Mouse (Mus musculus) G1E (cell line): ENCODE results near the gene Adora1. TPM values are rescaled to one million over a fixed set of nuclear protein-coding genes. Genes with fewer than 3 reads are reported as not detected.

ENCODE experiments used
- ATAC-seq: 2 replicates; pipeline ENCODE4 v1.8.0; 2016; ENCODE audit warnings: mild to moderate bottlenecking; ENCODE audit not compliant: insufficient number of reproducible peaks, poor library complexity, low FRiP score, severe bottlenecking; ENCODE audit errors: extremely low read depth
- DNase-seq: peaks from one replicate; pipeline ENCODE4 v3.0.0; 2012; ENCODE audit warnings: low spot score
- H3K27me3 ChIP-seq: 2 replicates; pipeline ENCODE4 v1.6.1; 2012; ENCODE audit warnings: mild to moderate bottlenecking, low read length, inconsistent platforms; ENCODE audit not compliant: insufficient read depth
- H3K36me3 ChIP-seq: replicated peaks from 2 replicates; pipeline ENCODE3; 2012; ENCODE audit warnings: mild to moderate bottlenecking, inconsistent platforms
- H3K4me1 ChIP-seq: 2 replicates; pipeline ENCODE4 v1.6.1; 2012; ENCODE audit warnings: low read depth, low read length, inconsistent platforms, mixed read lengths; ENCODE audit not compliant: insufficient read depth
- H3K4me3 ChIP-seq: 2 replicates; pipeline ENCODE4 v1.5.1; 2012; ENCODE audit warnings: low read depth, mild to moderate bottlenecking, inconsistent platforms, low read length, moderate library complexity, mixed read lengths
- H3K9me3 ChIP-seq: replicated peaks from 2 replicates; pipeline ENCODE4 v1.6.1; 2012; ENCODE audit warnings: inconsistent platforms
- CTCF ChIP-seq: IDR thresholded peaks from 2 replicates; pipeline ENCODE4 v1.5.1; 2012; ENCODE audit warnings: low read depth, low read length, inconsistent platforms, mixed read lengths
- GATA1 ChIP-seq: IDR thresholded peaks from 2 replicates; pipeline ENCODE4 v1.6.1; 2012; ENCODE audit warnings: borderline replicate concordance, low read length, inconsistent platforms, mixed read lengths
- GATA2 ChIP-seq: IDR thresholded peaks from 2 replicates; pipeline ENCODE4 v1.6.1; 2012; ENCODE audit warnings: low read depth, low read length, inconsistent platforms, borderline replicate concordance
- POLR2AphosphoS5 ChIP-seq: IDR thresholded peaks from 2 replicates; pipeline ENCODE4 v1.6.1; 2012; ENCODE audit warnings: low read depth, low read length, inconsistent platforms; ENCODE audit not compliant: insufficient replicate concordance
- TAL1 ChIP-seq: conservative IDR thresholded peaks from 2 replicates; pipeline ENCODE4 v1.6.1; 2012; ENCODE audit warnings: low read depth, low read length, inconsistent platforms, mixed read lengths
- polyA plus RNA-seq: library from polyadenylated mRNA; stranded (reverse); fragments of >175 nt; gene quantifications from 2 replicates; pipeline ENCODE4 v1.2.3, GENCODE M21; 2012
- total RNA-seq, 2 experiments: library from RNA; stranded (forward) in 1 of 2; stranded (reverse) in 1 of 2; fragments of 200-1000 nt in 1 of 2; fragments of >200 nt in 1 of 2; fragmentation: Nextera tagmentation in 1 of 2; gene quantifications; 2 replicates each; pipeline ENCODE4 v1.2.3; 2014 to 2017

Gene Adora1
- total RNA-seq (2014; fragmentation: Nextera tagmentation) (not detected in 2 replicates), total RNA-seq (2017) (0.06 and 0.16 TPM in 2 replicates), polyA plus RNA-seq (not detected in 2 replicates)

GRCm38 (mm10) chr1:134235391-134235921 is at the start of gene Adora1:
Gene Adora1, minus strand, starts transcription at chr1:134235431.
- Histone ChIP-seq H3K4me3 (no peak within 1 kb of the TSS), H3K4me1 (peaks cover 20% of the 10 kb centered on the region), H3K27me3 (peaks cover 66% of the 10 kb centered on the region), H3K36me3 (no peaks in the 10 kb centered on the region), H3K9me3 (no peaks in the 10 kb centered on the region)
- DNase-seq (no peak), ATAC-seq (no peak)
- TF ChIP-seq CTCF (no peak), GATA2 (no peak), POLR2AphosphoS5 (no peak), TAL1 (no peak), GATA1 (no peak)

GRCm38 (mm10) chr1:134283108-134283507 is 47.9 kb upstream of the Adora1 start:
- DNase-seq, result no peak
- Histone ChIP-seq H3K4me3 (no peak overlapping the region), H3K9me3 (no peaks in the 10 kb centered on the region), H3K27me3 (peaks cover 14% of the 10 kb centered on the region), H3K4me1 (no peaks in the 10 kb centered on the region), H3K36me3 (no peaks in the 10 kb centered on the region)
- ATAC-seq, result no peak
- no peak for TF ChIP-seq TAL1
- no peak for TF ChIP-seq GATA1
- TF ChIP-seq GATA2, result no peak
- no peak for TF ChIP-seq CTCF
- TF ChIP-seq POLR2AphosphoS5, result no peak

GRCm38 (mm10) chr1:134282342-134282741 is 47.1 kb upstream of the Adora1 start:
- no peaks in the 10 kb centered on the region for H3K36me3 ChIP-seq
- no peak overlapping the region for H3K4me3 ChIP-seq
- no peaks in the 10 kb centered on the region for H3K9me3 ChIP-seq
- no peak for TF ChIP-seq TAL1
- TF ChIP-seq GATA1, result no peak
- no peak for TF ChIP-seq CTCF
- no peak for TF ChIP-seq GATA2
- no peak for TF ChIP-seq POLR2AphosphoS5
- peaks cover 14% of the 10 kb centered on the region for H3K27me3 ChIP-seq
- no peak for ATAC-seq
- no peaks in the 10 kb centered on the region for H3K4me1 ChIP-seq
- DNase-seq, result no peak

DNA sequence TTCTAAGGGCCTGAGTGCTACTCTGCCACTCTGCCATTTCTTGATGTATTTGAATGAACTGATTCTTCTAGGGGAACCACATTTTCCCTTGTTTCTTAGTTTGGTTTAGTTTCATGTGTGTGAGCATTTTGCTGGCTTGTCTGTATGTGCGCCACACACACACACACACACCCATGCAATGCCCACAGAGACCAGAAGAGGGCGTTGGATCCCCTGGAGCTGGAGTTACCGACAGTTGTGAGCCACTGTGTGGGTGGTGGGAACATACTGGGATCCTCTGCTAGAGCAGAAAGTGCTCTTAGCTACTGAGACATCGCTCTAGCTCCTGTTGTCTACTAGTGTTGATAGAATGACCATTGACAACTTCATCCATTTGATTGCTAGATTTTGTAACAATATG is 46.3 kb upstream of the Adora1 start:
- H3K36me3 ChIP-seq, result no peaks in the 10 kb centered on the region
- H3K27me3 ChIP-seq, result peaks cover 14% of the 10 kb centered on the region
- ATAC-seq, result no peak
- no peak overlapping the region for H3K4me3 ChIP-seq
- H3K4me1 ChIP-seq, result no peaks in the 10 kb centered on the region
- TF ChIP-seq GATA1, result no peak
- 0 out of 2 replicates have a peak, but pooled peaks have one; percentile 19 for TF ChIP-seq CTCF
- no peaks in the 10 kb centered on the region for H3K9me3 ChIP-seq
- no peak for DNase-seq

DNA sequence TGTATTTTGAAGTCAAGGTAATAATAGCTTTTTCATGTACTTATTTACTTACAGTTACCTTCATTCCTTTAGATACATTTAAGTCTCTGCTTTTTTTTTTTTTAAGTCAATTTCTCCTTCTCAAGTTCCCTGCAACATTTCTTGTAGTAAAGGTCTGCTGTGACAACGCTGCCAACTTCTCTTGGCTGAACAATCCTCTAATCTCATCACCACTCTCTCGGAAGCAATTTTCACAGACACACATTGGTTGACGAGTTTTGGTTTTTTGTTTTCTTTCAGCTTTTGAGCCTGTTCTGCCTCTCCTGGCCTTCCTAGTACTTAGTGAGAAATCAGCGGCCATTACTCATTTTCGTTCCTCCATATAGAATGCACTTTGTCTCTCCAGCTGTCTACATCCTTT is 44.9 kb upstream of the Adora1 start:
- H3K4me3 ChIP-seq, result no peak overlapping the region
- no peaks in the 10 kb centered on the region for H3K9me3 ChIP-seq
- ATAC-seq (no peak), DNase-seq (no peak)
- H3K4me1 ChIP-seq, result no peaks in the 10 kb centered on the region
- TF ChIP-seq POLR2AphosphoS5 (no peak), TAL1 (no peak), GATA2 (no peak), CTCF (no peak)
- no peaks in the 10 kb centered on the region for H3K36me3 ChIP-seq
- peaks cover 17% of the 10 kb centered on the region for H3K27me3 ChIP-seq

DNA sequence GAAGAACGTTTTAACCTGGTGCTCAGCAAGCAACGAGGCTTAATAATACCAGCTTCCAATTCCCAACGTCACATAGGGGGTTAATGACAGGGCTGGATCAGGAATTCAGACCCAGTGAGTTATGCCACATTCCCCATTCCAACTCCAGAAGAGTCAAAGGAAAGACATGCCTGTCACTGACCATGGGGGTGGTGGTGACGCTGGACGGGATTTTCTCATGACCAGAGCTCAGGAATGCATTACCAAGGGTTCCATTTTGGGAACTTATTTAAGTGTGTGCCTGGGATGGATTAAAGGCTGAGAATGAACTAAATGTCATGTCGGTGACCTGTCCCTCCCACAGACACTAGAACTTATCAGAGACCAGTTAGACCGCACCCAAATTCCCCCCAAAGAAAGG is 41.6 kb upstream of the Adora1 start:
- ATAC-seq, result no peak
- Histone ChIP-seq H3K4me3 (no peak overlapping the region), H3K4me1 (no peaks in the 10 kb centered on the region), H3K9me3 (no peaks in the 10 kb centered on the region), H3K27me3 (peaks cover 24% of the 10 kb centered on the region), H3K36me3 (no peaks in the 10 kb centered on the region)
- no peak for TF ChIP-seq POLR2AphosphoS5
- TF ChIP-seq GATA2, result no peak
- TF ChIP-seq GATA1, result no peak
- TF ChIP-seq CTCF, result no peak
- TF ChIP-seq TAL1, result no peak
- no peak for DNase-seq
